Comparison of ENCODE assay signal across 22 mouse cellular contexts in the genomic region with DNA sequence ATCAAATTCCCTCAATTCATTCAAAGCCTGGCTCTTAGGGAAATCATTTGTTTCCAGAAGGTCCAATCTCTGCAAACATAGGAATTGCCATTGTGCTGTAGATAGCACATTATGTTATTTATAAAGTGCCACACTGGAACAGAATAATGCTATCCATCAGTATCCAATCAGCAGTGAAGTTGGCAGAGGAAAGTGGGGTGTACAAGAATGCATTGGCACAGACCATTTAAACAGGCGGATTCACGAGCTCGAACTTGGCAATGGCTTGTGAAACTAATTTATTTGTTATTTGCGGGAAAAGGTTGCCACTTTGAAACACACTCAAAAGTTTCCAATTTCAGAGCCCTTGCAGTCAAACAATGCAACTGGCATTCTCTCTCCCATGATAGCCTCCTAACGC.
A peak's percentile ranks its signal among the peaks of the same experiment; 100 is the strongest.
DNase-seq lines count a peak whose midpoint lies in the region; ATAC-seq and TF ChIP-seq lines count a peak whose summit lies in the region.
"Had no signal": no experiment of that assay in that cellular context is flagged by ENCODE, and none has a peak within 500 bp of the region (broad histone marks: within the 10 kb centered on the region; RNA-seq: fewer than 3 reads in every experiment).

No protein-coding gene starts in this region.

- no peak overlapping the region for H3K4me2 ChIP-seq in embryonic facial prominence, embryonic 14.5 days (ENCODE audit: low read depth, low read length)
- H3K4me2 ChIP-seq in heart, embryonic 12.5 days = no peak overlapping the region
- H3K4me2 ChIP-seq in liver, postnatal 0 days (ENCODE audit: low read depth, low read length) = no peak overlapping the region
- H3K4me2 ChIP-seq: embryonic facial prominence, embryonic 12.5 days; heart, embryonic 15.5 days; hindbrain, embryonic 13.5 days had no signal

- H3K36me3 ChIP-seq in embryonic facial prominence, embryonic 14.5 days (ENCODE audit: control insufficient read depth, insufficient read depth, low read length) = no peaks in the 10 kb centered on the region
- H3K36me3 ChIP-seq in embryonic facial prominence, embryonic 10.5 days (replicated peaks) = no peaks in the 10 kb centered on the region
- H3K36me3 ChIP-seq in heart, embryonic 12.5 days = no peaks in the 10 kb centered on the region
- H3K36me3 ChIP-seq in liver, postnatal 0 days (replicated peaks; ENCODE audit: insufficient read depth, low read length) = no peaks in the 10 kb centered on the region
- H3K36me3 ChIP-seq: embryonic facial prominence, embryonic 12.5 days; G1E; heart, embryonic 10.5 days; heart, embryonic 15.5 days; hindbrain, embryonic 13.5 days had no signal

- TF ChIP-seq CTCF in liver, postnatal 0 days (IDR thresholded peaks at IDR 0.05; ENCODE audit: low read depth) = no peak

- no peaks in the 10 kb centered on the region for H3K4me1 ChIP-seq in embryonic facial prominence, embryonic 14.5 days (ENCODE audit: control insufficient read depth, insufficient read depth, low read length)
- H3K4me1 ChIP-seq in embryonic facial prominence, embryonic 10.5 days = no peaks in the 10 kb centered on the region
- H3K4me1 ChIP-seq in heart, embryonic 12.5 days (replicated peaks) = no peaks in the 10 kb centered on the region
- no peaks in the 10 kb centered on the region for H3K4me1 ChIP-seq in liver, postnatal 0 days (ENCODE audit: insufficient read depth)
- H3K4me1 ChIP-seq: embryonic facial prominence, embryonic 12.5 days; heart, embryonic 10.5 days; heart, embryonic 15.5 days; hindbrain, embryonic 13.5 days had no signal

- H3K27ac ChIP-seq in embryonic facial prominence, embryonic 14.5 days (replicated peaks; ENCODE audit: low read depth, low read length) = no peak overlapping the region
- no peak overlapping the region for H3K27ac ChIP-seq in embryonic facial prominence, embryonic 10.5 days (replicated peaks)
- H3K27ac ChIP-seq in heart, embryonic 12.5 days (ENCODE audit: poor library complexity, severe bottlenecking) = no peak overlapping the region
- no peak overlapping the region for H3K27ac ChIP-seq in liver, postnatal 0 days (ENCODE audit: low read depth)
- H3K27ac ChIP-seq: embryonic facial prominence, embryonic 12.5 days; heart, embryonic 10.5 days; heart, embryonic 15.5 days; hindbrain, embryonic 13.5 days; hindbrain, postnatal 0 days had no signal

- no peak for ATAC-seq in embryonic facial prominence, embryonic 14.5 days (ENCODE audit: low read depth)
- ATAC-seq in heart, embryonic 12.5 days (ENCODE audit: insufficient number of reproducible peaks, low FRiP score) = no peak
- no peak for ATAC-seq in liver, postnatal 0 days
- ATAC-seq: CD4-positive, CD25-positive, alpha-beta regulatory T cell, adult 4 months; hindbrain, postnatal 0 days had no signal

- no peaks in the 10 kb centered on the region for H3K9me3 ChIP-seq in embryonic facial prominence, embryonic 14.5 days (ENCODE audit: control insufficient read depth, low read length)
- H3K9me3 ChIP-seq in embryonic facial prominence, embryonic 10.5 days = no peaks in the 10 kb centered on the region
- no peaks in the 10 kb centered on the region for H3K9me3 ChIP-seq in heart, embryonic 12.5 days (replicated peaks)
- no peaks in the 10 kb centered on the region for H3K9me3 ChIP-seq in liver, postnatal 0 days (ENCODE audit: low read length)
- H3K9me3 ChIP-seq: embryonic facial prominence, embryonic 12.5 days; heart, embryonic 10.5 days; heart, embryonic 15.5 days; hindbrain, embryonic 13.5 days had no signal

- no peaks in the 10 kb centered on the region for H3K27me3 ChIP-seq in embryonic facial prominence, embryonic 14.5 days (replicated peaks; ENCODE audit: control insufficient read depth, insufficient read depth, low read length)
- no peaks in the 10 kb centered on the region for H3K27me3 ChIP-seq in embryonic facial prominence, embryonic 10.5 days (replicated peaks; ENCODE audit: low read depth, poor library complexity, severe bottlenecking)
- H3K27me3 ChIP-seq in heart, embryonic 12.5 days (replicated peaks) = no peaks in the 10 kb centered on the region
- no peaks in the 10 kb centered on the region for H3K27me3 ChIP-seq in liver, postnatal 0 days (ENCODE audit: insufficient read depth, low read length)
- H3K27me3 ChIP-seq: embryonic facial prominence, embryonic 12.5 days; heart, embryonic 15.5 days; hindbrain, embryonic 13.5 days had no signal

- no peak overlapping the region for H3K9ac ChIP-seq in embryonic facial prominence, embryonic 14.5 days (ENCODE audit: low read depth, low read length)
- no peak overlapping the region for H3K9ac ChIP-seq in heart, embryonic 12.5 days
- H3K9ac ChIP-seq in liver, postnatal 0 days (replicated peaks) = no peak overlapping the region
- H3K9ac ChIP-seq: embryonic facial prominence, embryonic 12.5 days; heart, embryonic 15.5 days; hindbrain, embryonic 13.5 days had no signal

- DNase-seq in embryonic facial prominence, embryonic 14.5 days (ENCODE audit: low spot score) = peak; percentile 30
- DNase-seq in embryonic facial prominence, embryonic 10.5 days (ENCODE audit: low spot score) = no peak
- peak; percentile 66 for DNase-seq in heart, adult 11 months
- DNase-seq in Muller cell, postnatal 12 days (ENCODE audit: inconsistent ontology term) = peak; percentile 29
- DNase-seq in telencephalon, adult 2 months (ENCODE audit: low read depth, low spot score) = peak; percentile 34
- no peak for DNase-seq in liver, postnatal 0 days
- DNase-seq: adrenal gland, postnatal 14 days; B cell, adult 2 months; cerebellum, adult 2 months; cerebellum, postnatal 10 days; gastrocnemius, postnatal 36 days; heart, adult 18-20 months; heart, postnatal 14 days; kidney, adult 11 months had no signal

- H3K4me3 ChIP-seq in embryonic facial prominence, embryonic 14.5 days (ENCODE audit: low read depth, low read length) = no peak overlapping the region
- no peak overlapping the region for H3K4me3 ChIP-seq in embryonic facial prominence, embryonic 10.5 days
- no peak overlapping the region for H3K4me3 ChIP-seq in heart, embryonic 12.5 days
- H3K4me3 ChIP-seq in liver, postnatal 0 days (ENCODE audit: low read depth, low read length) = no peak overlapping the region
- H3K4me3 ChIP-seq: embryonic facial prominence, embryonic 12.5 days; heart, embryonic 10.5 days; heart, embryonic 15.5 days; hindbrain, embryonic 13.5 days had no signal

- WGBS in embryonic facial prominence, embryonic 14.5 days = 83% methylated on average over 5 of the region's 5 CpGs
- WGBS in embryonic facial prominence, embryonic 10.5 days = 89% methylated on average over 5 of the region's 5 CpGs
- 85% methylated on average over 5 of the region's 5 CpGs for WGBS in heart, embryonic 12.5 days
- WGBS in liver, postnatal 0 days (ENCODE audit: insufficient replicate concordance) = 85% methylated on average over 5 of the region's 5 CpGs

- no peak for TF ChIP-seq EP300 in liver, postnatal 0 days (IDR thresholded peaks at IDR 0.05; ENCODE audit: low read depth)

Comparison
In these comparisons a context has a peak if more than half of its experiments do, and no peak if none do; other contexts are left out.
1. DNase-seq: peak in embryonic facial prominence, embryonic 14.5 days (single experiment), heart, adult 11 months (single experiment), Muller cell, postnatal 12 days (single experiment) and telencephalon, adult 2 months (single experiment); none in embryonic facial prominence, embryonic 10.5 days (single experiment) and liver, postnatal 0 days (single experiment).